Mouse (Mus musculus): ENCODE measurements at regions not wholly inside any gene's neighbourhood (a gene's known extent, or its start where the extent isn't known, plus 50 kb on each side); places are given as distances from the start of the nearest gene placed in this dataset.

- DNase-seq, result no peak
Observed at GRCm38 (mm10) chr10:123997260-123997659, 733.5 kb downstream of the Fam19a2 start.

- no peak for DNase-seq
Observed at GRCm38 (mm10) chr10:123998959-123999358, 735.2 kb downstream of the Fam19a2 start.

- DNase-seq, result no peak
Observed at GRCm38 (mm10) chr10:124045031-124045430, 781.2 kb downstream of the Fam19a2 start.

GRCm38 (mm10) chr10:124045791-124046190 is 782.0 kb downstream of the Fam19a2 start:
- no peak for DNase-seq

GRCm38 (mm10) chr10:124082756-124083155 is 819.0 kb downstream of the Fam19a2 start:
- no peak for DNase-seq

DNA sequence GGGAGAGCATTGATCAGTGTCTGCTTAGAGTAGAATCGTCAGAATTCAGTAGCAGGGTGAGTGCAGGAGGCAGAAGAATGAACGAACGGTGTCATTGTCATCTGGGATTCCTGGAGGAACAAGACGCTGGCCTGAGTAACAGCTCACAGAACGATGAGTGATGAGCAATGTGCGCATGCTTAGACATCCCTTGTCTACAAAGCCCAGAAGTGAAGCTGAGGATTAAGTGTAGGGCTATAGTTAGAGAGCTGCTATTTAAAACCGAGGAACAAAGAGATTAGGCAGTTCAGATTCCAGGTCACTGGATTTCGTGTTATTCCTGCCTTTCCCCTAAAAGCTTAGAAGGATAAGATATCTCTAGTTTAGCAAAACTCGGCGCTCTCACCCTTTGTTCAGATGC is 826.8 kb downstream of the Fam19a2 start:
- no peak for DNase-seq

DNA sequence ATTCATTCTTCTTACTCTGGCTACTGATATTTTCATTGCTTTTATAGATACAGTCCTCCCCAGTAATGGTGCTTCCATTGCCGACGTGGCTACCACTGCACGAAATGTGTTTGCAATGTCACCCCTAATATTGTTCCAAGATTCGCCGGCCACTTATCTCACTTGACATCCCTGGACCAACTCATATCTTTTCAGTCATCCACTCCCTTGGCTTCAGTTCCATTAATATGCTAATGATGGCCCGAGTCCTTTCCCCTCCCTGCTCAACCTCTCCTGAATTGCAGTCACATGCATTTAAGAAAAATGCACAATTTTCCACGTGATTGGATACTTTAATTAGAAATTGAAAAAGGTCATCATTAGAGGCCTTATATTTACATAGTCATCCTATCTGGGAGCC is 827.6 kb downstream of the Fam19a2 start:
- no peak for DNase-seq

GRCm38 (mm10) chr10:124119585-124119984 is 855.8 kb downstream of the Fam19a2 start:
- DNase-seq, result no peak

- no peak for DNase-seq
Observed at GRCm38 (mm10) chr10:124138456-124138855, 874.7 kb downstream of the Fam19a2 start.

DNA sequence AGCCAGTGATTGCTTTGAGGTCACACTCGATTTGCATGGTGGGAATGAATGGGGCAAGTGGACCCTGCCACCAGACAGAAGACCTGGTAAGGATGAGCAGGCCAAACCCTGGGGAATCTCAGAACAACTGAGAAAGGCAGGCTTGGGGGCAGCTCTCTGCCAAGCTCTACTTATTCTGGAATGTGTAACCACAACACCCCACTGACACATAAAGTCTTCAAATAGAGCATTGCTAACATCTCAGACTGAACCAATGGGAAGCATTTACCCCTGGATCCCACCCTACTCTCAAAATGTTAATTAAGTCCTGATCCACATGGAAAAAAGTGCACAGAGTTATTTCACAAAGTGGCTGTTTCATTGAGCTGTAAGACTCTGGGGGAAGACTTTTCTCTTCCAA is 878.5 kb downstream of the Fam19a2 start:
- no peak for DNase-seq

DNA sequence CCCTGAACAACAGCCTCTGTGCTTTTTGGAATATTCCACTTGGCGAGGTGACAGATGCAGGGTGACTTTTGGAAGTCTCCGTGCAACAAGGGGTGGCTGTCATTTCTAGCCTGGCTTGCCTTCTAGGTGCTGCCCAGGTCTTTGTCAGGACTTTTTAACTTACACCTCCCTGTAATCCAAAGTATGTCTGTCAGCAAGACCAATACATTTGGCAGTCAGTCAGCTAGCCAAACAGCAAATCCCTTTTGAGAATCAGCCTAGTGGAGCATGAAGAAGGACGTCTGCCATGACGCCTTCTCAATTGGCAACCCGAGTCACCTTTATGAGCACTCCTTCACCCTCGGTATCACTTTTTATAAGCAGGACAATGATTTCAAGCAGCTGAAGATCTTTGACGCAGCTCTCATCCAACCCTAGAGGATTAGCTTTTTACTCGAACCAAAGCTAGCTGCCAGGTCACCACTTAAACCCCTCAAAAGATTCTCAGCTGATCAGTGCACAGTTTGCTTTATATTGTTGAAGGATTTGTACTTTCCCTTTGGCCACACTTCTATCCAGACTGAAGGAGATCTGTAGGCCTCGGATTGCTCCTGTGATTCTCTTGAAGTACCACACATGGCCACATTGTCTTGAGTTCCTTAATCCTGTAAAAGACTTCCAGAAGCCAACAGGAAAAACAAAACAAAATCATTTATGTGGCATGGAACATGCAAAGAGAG is 883.1 kb downstream of the Fam19a2 start:
- DNase-seq, result no peak

DNA sequence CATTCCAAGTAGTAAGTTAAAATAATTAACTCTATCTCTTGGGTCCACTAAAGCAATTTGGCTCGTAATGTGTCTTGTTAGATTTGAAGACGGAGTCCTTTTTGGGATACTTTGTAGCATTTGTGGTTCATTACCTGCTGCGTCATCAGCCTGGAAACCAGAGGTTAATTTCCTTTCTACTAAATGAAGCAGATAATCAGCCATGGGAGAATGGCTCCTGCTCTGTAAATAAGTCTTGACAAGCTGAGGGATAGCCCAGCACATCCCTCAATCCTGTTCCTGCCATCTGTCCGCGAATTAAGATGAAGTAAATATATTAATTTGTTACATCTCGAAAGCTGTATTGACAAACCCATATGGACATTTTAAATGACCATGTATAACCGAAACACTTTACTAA is 899.6 kb downstream of the Fam19a2 start:
- DNase-seq, result no peak

DNA sequence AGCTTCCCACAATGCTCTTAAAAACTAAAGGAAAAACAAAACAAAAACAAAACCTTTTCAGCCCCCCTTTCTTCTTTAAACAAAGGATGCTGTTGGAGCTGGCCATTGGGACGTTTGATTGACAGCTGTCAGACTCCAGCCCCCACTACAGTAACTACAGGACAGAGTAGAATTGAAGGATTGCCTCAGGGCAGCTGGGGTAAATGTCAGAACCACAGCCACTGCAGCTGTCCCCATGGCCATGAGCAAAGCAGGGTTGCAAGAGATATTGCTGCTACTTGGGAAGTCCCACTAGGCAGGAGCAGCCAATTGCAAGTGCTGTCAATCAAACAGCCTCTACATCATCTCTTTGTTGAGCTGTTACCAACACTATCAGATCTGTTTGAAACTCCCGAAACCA is 911.8 kb downstream of the Fam19a2 start:
- no peak for DNase-seq

- DNase-seq, result no peak
Observed at GRCm38 (mm10) chr10:124208317-124208716, 944.5 kb downstream of the Fam19a2 start.

- no peak for DNase-seq
Observed at GRCm38 (mm10) chr10:124219461-124219860, 955.7 kb downstream of the Fam19a2 start.

DNA sequence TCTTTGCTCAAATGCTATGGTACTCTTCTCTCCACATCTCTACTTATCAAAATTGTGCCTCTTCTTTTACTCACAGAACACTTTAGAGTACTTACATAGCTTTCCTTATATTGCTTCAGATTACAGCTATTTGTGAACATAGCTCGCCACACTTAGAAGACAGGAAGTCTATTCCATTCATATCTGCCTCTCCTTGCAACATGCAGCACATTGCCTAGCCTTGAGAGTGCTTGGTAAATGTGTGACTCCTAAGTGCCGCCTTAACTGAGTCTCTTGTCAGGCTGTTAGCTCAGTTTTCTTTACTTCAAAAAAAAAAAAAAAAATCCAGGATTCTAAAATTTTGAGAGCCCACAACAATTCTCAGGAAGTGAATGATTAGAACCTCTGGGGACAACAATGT is 958.3 kb downstream of the Fam19a2 start:
- DNase-seq, result no peak

GRCm38 (mm10) chr10:124227061-124227460 is 963.3 kb downstream of the Fam19a2 start:
- DNase-seq, result no peak

GRCm38 (mm10) chr10:124249358-124249757 is 985.6 kb downstream of the Fam19a2 start:
- no peak for DNase-seq

GRCm38 (mm10) chr10:124250004-124250403 is 986.2 kb downstream of the Fam19a2 start:
- no peak for DNase-seq

DNA sequence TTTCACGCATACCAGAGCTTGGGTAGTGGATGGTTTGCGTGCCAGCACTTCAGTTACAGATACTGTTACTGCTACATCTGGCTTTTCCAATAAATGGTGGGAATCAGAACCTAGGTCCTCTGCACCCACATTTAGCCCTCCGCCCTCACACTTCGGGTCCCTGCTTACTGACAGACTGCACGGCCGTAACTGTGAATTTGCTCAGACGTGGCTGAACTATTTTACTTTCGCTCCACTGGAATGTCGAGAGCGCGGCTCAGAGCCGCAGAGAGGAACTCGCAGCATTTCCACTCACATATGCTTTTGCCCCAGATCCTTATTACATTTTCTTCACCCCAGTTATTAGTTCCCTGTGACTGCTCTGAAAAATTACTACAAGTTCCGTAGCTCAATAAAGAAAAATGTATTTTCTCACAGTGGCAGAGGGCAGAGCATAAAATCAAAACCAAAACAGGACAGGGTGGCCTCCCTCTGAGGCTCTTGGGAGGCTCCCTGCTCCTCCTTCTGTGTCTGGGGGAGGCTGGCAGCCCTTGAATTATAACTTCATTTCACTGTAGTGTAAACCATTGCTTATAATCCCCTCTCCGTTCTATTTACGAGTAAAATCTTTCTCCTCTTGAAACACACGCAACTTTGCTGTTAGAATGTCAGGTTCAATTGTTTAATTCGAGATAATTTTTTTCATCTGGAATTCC is 1024.7 kb downstream of the Fam19a2 start:
- no peak for DNase-seq

DNA sequence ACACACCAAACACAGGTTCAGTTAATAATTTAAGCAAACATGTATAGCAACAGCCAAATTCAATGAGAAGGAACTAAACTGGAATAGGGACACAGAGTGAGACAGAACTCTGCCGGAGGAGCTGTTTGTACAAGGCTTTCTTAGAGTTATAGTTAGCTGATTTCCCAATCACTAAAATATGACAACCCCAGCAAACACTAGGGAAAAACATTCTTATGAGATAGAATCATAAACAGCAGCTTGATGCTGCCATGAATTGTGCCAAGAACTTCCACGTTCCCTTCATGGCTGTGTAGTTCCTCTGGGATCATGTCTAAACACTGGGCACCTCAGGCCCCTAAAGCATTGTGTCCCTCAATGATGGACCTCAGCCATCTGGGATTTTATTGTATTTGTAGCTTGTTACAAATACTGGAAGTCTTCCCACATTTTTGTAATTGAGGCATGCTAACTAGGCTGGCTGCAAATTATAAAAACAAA is 1033.4 kb downstream of the Fam19a2 start:
- DNase-seq, result no peak

DNA sequence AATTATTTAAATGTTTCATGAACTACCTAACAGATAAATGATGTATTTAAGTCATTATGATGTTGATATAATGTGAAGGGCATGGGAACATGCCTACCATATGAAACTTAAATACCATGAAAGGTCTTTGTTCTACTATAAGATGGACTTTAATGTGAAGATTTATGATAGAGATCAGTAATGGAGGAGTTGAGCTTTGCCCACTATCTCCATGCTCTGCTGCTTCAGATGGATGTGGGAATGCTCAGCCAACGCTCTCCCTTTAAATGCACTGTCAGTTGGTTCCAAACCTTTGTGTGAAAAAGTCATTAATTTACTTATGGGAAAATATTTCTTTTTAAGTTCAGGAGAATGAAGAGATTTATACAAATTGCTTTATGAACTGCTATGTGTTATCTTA is 1040.9 kb downstream of the Fam19a2 start:
- DNase-seq, result no peak

DNA sequence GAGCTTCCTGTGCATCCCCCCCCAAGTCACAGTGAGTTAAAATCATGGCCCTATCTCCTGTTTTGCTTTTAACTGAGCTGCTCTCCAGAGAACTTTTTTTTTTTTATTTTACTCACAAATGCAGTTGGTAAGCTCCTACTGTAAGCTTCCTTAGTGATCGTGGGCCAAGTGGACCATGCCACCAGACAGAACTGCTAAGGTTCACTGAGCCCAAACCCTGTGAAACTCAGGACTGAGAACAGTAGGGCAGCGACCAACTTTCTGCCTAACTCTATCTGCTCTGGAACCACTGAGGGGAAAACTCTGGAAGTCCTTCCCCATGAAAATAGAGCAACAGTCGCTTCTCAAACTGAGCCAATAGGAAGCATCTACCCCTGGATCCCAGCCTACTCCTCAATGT is 1041.8 kb downstream of the Fam19a2 start:
- DNase-seq, result no peak

DNA sequence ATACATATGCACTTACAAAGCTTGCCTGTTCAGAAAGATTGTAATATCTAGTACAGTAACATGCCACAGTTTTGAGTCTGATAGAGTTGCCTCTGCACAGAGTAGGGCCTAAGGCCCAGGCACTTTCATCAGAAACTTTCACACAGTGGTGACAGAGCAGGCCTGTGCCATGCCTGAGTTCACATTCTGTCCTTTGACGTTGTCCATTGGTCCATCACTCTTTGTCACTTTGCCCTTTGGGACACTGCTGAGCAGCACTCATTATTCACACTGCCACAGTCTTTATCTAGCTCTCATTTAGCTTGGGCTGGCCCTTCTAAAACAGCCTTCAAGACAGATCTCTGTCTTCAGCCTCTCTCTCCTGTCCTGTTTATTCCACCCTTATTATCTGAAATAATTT is 1055.0 kb downstream of the Fam19a2 start:
- no peak for DNase-seq

Data from layer of hippocampus, postnatal 36 days (tissue).